Mouse (Mus musculus) layer of hippocampus, adult 9-11 months (tissue): ENCODE results near the gene Ccdc9.
"Not testable (repeated sequence)": the region's sequence is repeated elsewhere in the genome, so short reads cannot be mapped to it uniquely, and the experiment has no call there.

Source experiments
- DNase-seq: peaks from one replicate; pipeline ENCODE4 v3.0.0; 2022

Gene Ccdc9

DNA sequence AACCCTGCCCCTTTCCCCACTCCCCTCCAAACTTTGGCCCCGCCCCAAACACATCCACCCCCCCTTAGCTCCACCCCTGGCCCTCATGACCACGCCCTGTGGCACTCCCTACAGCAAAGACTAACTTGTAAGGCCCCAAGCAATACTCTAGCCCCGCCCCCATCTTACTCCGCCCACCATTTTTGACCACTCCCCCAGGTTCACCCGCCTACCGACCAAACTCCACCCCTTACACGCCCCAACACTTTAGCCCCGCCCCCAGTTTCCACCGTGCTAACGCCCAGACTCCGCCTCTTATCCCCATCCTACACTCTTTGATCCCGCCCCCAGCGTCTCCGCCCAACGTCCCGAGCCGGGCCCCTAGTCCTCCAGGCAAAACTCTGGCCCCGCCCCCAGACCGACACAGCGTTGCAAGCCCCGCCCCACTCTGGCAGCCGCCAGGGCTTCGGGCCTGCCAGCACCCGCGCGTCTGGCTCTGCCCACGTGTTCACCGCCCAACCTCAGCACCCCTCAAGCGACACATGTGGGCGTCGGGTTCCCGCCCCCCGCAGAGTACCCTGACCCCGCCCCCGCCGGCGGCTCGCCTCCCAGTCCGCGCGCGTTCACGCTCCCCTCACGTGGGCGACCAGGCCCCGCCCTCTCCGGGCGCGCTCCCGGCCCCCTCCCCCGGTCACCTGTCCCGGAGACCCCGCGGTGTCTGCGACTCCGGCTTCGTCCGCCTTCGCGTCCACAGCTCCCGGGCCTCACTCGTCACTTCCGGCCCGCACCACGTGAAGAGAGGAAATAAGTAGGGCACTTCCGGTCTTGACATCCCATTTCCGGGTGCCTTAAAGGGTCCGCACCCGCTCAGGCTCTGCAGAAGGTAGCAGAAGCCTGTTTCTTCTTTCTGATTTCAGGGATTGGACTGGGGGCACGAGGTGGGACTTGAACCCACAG, at the start of gene Ccdc9:
Gene Ccdc9 (minus strand): TSS at position 770 of the 936 bp plus-strand sequence.
- peak; percentile 99 for DNase-seq

DNA sequence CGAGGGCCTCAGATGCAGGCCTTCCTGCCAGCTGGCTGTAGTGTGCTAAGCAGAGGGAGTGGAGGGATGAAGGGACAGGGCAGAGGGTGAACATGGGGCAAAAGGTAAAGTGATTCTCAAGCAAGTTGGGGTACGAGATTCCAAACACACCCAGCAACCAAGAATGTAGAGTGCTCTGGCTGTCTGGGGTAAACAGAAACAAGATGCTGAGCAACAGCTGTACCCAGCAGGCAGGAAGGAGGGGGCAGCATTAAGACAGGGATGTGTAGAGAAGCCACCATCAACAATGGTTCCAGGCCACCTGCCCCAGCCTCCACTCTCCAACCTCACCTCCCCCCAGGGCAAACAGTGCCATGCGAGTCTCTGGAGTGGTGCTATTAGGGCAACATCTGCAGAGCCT, 42.6 kb upstream of the Ccdc9 start:
- DNase-seq, result no peak

DNA sequence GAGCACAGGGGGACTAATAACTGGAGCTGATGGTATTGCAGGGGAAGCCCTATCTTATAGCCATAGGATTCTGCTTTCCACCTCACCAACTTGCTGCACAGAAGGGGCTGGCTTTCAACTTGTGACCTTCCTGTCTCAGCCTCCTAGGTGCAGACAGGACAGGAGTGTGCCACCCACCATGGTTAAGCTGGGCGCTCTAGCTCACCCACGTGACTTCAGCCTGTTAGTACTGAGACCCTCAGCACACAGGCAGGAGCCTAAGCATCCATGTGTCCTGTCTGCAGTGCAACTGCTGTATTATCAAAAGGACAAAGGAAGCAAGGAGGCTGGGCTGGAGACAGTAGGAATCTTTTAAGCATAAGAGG, 40.0 kb upstream of the Ccdc9 start:
- DNase-seq, result no peak

DNA sequence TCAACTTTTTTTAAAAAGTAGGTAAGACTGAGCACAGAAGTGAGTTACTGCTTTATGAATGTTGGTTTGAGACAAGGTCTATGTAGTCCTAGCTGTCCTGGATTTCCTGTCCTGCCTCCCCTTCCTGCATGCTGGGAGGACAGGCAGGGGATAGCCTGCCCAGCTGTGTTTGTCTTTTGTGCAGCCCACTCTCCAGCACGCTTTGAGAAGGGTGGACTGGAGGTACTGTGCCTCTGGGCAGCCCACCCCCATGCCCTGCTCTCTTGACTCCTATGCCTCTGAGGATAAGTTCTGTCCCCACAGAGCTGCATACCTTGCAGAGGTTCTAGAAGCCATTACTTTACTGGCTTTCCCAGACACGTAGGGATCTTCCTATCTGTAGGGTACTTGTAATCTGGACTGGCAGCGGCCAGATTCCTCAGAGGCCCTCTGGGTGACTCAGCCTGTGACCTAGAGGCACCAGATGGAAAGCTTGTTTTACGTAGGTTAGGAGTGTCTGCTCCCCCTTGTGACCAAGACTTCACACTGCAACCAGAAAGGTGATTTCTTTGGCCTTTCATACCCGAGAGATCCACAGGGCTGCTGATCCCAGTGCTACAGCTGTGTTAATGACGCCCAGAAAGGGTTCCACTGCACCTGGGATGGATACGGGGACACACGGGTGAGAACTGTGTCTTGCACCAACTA, 39.5 kb upstream of the Ccdc9 start:
- DNase-seq, result peak; percentile 49

DNA sequence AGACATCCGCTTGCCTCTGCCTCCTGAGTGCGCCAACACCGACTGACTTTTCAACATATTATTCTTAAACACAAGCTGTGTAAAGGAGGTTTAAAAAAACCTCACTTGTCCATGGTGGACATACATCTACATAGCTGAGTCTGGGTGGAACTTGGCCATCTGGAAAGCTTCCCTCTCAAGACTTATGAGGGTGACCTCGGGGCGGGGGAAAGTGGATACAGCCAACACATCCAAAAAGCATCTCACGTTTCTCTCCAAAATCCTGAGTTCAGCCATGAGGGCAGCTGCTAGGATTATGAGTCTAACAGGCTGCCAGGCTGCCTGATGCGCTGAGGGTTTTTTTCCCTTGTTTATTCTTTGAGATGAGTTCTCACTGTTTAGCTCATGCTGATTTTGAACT, 38.1 kb upstream of the Ccdc9 start:
- DNase-seq, result no peak

DNA sequence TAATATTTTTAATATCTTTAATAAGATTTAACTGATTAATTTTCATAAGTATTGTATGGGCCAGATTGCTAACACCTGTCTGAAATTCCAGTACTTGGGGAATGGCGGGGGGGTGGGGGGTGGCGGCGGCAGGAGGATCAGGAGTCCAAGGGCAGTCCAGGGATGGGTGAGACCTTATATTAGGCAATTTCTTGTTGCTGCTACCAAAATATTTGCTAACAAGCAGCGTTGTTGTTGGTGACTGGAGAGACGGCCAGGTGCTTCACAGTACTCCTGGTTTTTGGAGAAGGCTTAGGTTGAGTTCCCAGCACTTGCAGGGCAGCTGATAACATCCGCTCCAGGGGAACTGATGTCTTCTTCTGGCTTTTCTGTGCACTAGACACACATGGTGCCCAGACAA, 33.9 kb upstream of the Ccdc9 start:
- no peak for DNase-seq

DNA sequence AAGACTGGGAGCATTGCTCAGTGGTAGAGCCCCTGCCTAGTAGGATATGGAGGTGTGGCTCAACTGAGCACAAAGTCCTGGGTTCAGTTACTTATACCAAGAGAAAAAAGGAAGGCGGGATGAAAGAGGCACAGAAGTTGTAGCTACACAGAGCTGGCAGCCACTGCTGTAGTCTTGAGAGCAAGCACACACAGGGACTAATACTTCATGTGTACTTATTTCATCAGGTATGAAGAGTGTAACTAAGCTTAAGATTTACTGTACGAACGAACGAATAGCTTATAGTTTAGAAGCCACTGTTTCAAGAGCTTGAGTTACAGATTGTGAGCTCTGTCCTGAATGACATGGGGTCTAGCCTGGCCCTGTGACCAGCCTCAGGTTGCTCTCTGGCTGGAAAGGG, 32.6 kb upstream of the Ccdc9 start:
- no peak for DNase-seq

DNA sequence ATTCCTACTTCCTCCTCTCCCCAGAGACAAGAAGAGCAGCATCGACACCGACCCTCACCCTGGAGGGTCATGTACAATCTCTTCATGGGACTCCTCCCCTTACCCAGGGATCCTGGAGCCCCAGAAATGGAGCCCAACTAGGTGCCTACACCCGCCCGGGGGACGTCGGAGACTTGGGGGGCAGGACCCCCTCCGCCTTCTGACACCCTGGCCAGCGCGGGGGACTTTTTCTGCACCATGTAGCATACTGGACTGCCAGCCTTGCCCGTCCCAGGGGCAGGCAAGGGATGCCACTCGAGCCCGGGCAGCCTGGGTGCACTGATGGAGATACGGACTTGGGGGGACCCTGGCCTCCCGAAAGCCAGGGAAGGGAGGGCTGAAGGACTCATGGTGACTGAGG, 30.5 kb upstream of the Ccdc9 start:
- DNase-seq, result no peak

DNA sequence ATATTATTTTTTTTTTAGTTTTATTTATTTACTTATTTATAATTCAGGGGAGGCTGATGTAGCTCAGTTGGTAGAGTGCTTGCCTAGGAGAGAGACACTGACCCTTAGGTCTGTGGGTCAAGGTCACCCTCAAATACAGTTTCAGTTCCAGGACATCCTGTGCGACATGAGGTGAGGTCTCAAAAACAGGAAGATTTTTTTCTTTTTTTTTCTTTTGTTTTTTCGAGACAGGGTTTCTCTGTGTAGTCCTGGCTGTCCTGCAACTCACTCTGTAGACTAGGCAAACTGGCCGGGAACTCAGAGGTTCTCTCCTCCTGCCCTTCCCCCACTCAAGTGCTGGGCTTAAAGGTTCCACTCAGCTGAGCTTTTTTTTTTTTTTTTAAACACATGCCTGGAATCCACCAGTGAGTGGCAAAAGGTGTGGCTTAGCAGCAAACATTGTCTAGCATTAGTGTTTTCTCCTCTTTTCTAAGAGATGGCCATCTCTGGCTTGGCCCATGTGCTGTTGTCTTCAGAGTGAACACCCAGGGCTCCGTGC, 28.7 kb upstream of the Ccdc9 start:
- no peak for DNase-seq

DNA sequence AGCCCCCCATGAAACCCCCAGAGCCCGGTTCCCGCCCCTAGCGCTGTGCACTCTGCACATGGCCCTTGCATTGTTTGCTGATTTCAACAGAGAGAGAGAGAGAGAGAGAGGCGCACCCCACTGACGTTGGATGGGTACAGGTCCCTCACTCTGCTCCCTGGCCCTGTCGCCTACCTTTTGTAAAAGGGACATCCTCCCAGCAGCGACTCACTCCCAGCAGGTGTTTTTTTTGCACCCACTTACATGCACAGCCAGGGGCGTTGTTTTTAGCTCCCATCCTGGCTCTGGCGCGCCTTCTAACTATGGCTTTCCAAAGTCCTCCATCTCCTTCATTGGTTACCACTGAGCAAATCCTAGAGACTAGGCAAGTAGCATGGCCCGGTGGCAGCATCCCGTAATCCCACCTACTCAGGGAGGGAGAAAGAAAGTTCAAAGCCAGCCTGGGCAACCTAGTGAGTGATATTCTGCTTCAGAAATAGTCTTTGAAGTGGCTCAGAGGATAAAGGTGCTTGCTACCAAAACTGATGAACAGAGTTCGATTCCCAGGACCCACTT, 27.7 kb upstream of the Ccdc9 start:
- no peak for DNase-seq

DNA sequence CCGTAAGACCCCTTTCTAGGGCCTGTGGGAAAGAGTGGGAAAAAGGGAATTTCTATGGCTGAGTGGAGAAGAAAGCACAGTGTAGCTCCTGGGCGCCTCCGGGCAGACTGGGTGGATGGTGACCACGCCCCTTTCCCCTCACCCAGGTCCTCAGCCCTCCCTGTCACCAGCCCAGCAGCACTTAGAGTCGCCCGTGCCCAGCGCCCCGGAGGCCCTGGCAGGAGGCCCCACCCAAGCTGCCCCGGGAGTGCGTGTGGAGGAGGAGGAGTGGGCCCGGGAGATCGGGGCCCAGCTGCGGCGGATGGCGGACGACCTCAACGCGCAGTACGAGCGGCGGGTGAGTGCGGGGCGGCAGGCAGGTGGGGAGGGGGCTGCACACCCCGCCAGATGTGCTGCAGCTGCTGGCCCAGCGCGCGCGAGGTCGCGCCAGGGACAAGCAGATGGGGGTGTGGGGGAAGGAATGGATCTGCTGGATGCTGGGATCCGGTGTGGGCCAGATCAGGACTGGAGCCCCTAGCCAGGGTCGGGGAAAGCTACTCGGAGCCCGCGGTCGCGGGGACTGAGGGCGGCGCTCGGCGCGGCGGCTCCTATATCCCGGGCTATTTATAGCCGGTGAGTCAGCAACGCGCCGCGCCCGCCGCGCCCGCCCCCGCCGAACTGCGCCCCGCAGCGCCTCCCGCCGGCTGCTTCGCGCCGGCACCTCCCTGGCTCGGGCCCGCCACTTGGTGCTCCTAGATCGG, 27.1 kb upstream of the Ccdc9 start:
- DNase-seq, result peak; percentile 75

DNA sequence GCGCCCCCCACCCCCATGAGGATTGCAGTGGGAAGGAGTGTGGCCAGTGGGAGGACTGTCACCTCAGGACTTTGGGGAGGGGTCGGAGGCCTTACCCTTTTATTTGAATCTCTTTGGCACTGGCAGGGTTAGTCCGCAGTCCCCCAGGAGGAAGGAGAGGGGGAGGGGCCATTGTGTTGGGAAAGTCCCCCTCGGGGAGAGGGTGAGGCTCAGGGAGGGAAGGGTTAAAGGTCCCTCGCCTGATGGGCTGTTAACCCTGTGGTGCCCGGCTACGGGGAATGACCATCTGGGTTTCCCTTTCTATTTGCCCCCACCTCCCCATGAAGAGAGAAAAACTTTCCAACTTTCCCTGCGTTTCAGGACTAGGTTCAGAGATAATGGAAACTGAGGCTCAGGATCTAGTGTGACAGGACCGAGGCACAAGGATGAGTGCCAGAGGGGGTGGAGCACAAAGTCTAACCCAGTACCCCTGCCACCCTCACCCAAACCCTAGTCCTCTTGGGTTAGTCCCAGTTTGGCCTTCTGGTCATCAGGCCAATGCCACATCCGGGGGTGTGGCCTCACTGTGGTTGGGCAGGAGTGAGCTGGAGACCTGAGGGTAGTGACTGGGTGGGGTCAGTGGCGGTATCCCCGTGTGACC, 26.2 kb upstream of the Ccdc9 start:
- DNase-seq, result peak; percentile 40

DNA sequence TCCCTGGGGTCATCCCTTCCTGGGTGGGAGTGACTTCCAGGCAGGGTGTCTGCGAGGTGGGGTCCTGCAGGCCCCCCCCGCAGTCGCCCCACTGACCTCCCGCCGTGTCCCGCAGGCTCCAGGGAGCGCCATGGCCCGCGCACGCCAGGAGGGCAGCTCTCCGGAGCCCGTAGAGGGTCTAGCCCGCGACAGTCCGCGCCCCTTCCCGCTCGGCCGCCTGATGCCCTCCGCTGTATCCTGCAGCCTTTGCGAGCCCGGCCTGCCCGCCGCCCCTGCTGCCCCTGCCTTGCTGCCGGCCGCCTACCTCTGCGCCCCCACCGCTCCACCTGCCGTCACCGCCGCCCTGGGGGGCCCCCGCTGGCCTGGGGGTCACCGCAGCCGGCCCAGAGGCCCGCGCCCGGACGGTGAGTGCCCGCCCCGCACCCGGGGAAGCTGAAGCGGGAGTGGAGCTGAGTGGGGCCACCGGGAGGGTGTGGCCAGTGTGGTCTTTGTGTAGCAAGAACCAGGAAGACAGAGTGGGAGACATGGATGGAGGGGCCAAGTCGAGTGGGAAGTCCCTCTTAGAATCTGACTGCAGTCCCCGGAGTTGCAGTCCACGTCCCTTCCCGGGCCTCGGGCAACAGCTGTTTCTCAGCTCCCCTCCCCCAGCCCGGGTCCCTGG, 25.5 kb upstream of the Ccdc9 start:
- no peak for DNase-seq

DNA sequence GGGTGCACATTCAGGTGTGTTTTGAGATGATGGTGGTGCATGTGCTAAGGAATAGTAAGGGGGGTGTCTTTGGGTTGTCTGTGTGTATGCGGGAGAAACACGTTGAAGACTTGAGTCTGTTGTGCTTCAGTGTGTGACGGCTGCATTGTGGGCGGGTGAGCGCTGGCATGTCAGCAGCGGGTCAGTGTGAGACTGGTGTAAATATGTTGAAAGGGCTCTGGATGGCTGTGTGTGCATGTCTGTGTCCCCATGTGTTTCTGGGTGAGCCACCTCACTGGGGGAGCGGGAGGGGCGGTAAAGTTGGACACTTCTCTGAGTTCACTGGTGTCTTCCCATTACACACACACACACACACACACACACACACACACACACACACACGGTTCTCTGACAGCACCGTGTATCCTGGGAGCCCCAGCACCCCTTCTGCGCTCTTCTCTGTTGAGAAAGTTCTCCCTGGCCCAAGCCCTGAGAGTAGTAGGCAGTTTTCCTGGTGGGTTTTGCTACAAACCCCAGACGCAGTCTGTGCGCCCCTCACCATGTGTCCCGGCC, 24.9 kb upstream of the Ccdc9 start:
- peak; percentile 32 for DNase-seq

DNA sequence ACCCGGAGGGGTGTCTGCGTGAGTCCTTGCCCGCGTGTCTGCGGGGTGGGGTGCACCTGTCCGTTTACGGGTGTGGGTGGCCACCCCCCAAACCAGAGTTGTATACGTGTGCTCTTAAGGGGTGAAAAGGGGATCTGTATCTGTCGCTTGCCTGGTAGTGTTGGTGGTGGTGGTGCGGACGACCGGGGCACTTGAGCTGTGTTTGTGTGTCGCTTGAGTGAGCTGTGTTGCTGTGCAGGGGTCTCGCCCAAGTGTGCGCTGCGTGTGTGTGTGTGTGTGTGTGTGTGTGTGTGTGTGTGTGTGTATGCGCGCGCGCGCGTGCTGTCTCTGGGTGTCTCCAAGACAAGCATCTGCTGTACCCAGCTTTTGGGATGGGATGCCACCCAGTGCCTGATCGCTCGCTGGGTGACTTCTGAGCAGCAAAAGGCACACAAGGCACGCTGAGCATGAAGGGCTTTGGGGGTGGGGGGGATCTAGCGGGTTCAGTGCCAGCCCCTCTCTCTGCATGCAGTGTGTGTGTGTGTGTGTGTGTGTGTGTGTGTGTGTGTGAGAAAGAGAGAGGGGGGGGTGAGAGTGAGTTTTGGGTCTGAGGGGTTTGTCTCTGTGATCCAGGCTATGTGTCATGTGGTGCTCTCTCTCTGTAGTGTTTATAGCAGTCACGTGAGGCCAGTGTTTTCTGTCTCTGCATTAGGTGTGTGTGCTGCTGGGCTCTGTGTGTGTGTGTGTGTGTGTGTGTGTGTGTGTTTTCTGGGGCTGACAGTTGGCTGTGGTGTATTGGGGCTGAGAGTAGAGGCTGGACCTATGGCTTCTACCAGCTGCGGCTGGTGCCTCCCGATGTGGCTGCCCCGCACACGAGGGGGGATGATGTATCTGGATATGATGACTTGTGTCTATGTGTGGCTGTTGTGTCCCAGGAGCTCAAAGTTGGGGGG, 24.2 kb upstream of the Ccdc9 start:
- peak; percentile 77 for DNase-seq

DNA sequence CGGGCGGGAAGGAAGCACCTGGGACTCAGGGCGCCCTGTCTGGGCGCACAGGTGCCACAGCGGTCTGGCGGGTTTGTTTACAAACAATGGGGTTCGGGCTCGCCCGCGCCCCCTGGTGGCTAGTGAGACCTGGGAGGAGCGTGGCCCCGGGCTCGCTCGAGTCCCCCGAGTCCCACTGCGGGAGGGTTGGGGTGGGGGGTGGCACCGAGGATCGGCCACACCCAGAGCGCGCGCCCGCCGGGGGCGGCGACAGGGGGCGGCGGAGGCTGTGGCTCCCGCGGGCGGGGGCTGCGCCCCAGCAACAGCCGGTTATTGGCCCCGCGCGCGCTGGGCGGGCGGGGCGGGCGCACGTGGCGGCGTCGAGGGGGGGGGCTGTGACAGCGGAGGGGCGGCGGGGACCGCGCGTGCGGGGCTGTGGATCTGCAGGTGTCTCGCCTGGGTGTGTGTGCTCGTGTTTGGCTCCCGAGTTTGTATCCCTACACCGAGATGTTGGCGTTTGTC, 23.5 kb upstream of the Ccdc9 start:
- DNase-seq, result peak; percentile 82

DNA sequence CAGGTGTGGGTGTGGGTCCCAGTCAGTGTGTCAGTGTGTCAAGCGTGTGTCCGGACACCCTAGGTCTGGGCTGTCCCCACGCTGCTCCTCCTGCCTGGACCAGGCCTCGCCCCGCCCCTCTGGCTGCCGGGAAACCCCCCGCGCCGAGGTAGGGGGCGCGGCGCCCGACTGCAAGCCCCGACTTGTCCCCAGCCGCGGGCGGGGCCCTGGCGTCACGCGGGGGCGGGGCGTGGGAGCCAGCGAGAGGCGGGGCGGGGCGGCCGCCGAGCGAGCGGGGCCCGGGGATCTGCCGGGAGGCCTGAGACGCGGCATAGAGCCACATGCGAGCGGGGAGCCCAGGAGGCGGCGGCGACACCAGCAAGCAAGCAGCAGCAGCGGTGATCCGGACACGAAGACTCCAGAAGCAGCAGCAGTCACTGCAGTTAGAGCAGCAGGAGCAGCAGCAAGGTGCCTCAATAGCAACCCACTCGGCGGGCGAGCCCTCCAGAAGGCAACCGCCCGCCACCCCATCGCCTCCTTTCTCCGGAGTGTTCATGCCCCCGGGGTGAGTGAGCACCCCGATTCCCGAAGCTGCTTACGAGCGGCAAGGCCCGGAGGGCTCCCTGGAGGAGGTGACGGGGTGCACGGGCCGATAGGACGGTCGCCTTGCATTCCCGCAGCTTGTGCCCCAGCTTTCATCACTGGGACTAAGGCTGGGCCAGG, 22.9 kb upstream of the Ccdc9 start:
- peak; percentile 87 for DNase-seq

DNA sequence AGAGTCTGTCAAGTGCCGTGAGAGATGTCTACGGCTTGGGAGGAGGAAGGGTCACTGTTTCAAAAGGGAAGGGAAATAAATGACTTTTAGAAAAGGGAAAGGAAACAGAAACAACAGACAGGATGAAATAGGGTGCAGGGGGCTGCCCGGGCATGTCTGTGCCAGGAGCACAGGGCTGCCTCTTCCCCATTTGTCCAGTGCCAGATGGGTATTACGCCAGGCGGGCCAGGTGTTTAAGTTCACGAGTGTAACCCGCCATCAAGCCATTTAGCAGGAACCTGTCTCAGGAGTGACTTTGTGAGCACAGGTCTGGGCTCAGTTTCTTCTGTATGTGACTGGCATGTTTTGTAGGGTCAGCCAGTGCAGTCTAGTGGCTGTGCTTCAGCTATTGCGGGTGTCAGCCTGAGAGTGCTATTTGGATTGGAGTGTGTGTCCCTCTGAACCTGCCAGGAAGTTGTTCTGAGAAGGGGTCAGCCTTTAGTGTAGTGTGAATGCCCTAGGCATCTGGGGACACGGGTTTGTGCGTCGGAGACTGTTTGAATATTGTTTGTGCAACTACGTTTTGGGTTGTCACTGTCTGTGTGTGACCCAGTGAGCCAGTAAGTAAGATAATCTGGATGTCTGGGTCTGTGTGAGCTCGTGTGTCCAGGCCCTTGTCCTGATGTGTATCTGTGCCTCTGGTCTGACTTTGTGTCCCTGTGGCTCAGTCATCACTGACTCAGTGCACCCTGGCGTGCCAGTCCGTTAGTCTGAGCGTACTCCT, 22.1 kb upstream of the Ccdc9 start:
- peak; percentile 68 for DNase-seq

DNA sequence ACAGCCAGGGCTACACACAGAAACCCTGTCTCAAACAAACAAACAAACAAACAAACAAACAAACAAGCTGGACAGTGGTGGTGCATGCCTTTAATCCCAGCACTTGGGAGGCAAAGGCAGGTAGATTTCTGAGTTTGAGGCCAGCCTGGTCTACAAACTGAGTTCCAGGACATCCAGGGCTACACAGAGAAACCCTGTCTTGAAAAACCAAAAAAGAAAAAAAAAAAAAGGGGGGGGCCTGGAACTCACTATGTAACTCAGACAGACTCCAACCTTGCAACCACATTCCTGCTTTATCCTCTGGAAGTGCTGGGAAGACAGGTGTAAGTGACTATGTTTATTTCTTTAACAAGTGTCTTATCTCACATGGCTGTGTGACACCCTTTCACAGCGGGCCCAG, 21.5 kb upstream of the Ccdc9 start, which contains the start of gene Bbc3:
Gene Bbc3 (plus strand): TSS at position 301 of the 400 bp plus-strand sequence.
- not testable (repeated sequence) for DNase-seq
